Mouse (Mus musculus) G1E (cell line): ENCODE results near the gene Bag5.

Experiments
- CTCF ChIP-seq: IDR thresholded peaks from 2 replicates; pipeline ENCODE4 v1.5.1; 2012; ENCODE audit warnings: low read depth, low read length, inconsistent platforms, mixed read lengths
- GATA1 ChIP-seq: IDR thresholded peaks from 2 replicates; pipeline ENCODE4 v1.6.1; 2012; ENCODE audit warnings: borderline replicate concordance, low read length, inconsistent platforms, mixed read lengths
- GATA2 ChIP-seq: IDR thresholded peaks from 2 replicates; pipeline ENCODE4 v1.6.1; 2012; ENCODE audit warnings: low read depth, low read length, inconsistent platforms, borderline replicate concordance
- POLR2AphosphoS5 ChIP-seq: IDR thresholded peaks from 2 replicates; pipeline ENCODE4 v1.6.1; 2012; ENCODE audit warnings: low read depth, low read length, inconsistent platforms; ENCODE audit not compliant: insufficient replicate concordance
- TAL1 ChIP-seq: conservative IDR thresholded peaks from 2 replicates; pipeline ENCODE4 v1.6.1; 2012; ENCODE audit warnings: low read depth, low read length, inconsistent platforms, mixed read lengths

- TF ChIP-seq CTCF: no peak
- TF ChIP-seq TAL1: no peak
- no peak for TF ChIP-seq POLR2AphosphoS5
- no peak for TF ChIP-seq GATA1
- TF ChIP-seq GATA2: no peak
Measured at GRCm38 (mm10) chr12:111720222-111720621, 7.2 kb upstream of the Bag5 start.
